Mouse (Mus musculus) lung, adult 2 months (tissue): ENCODE measurements around the gene Gm20388.

Experiments used
- CTCF ChIP-seq: fragments of 200-500 bp; IDR thresholded peaks from 2 replicates; pipeline ENCODE4 v1.5.1; 2011; ENCODE audit warnings: mild to moderate bottlenecking, low read length, control low read depth; ENCODE audit not compliant: insufficient read depth
- POLR2A ChIP-seq: fragments of 200-500 bp; IDR thresholded peaks from 2 replicates; pipeline ENCODE4 v1.6.1; 2011; ENCODE audit warnings: low read depth, mild to moderate bottlenecking, control low read depth, low read length, borderline replicate concordance; ENCODE audit errors: extremely low read depth

DNA sequence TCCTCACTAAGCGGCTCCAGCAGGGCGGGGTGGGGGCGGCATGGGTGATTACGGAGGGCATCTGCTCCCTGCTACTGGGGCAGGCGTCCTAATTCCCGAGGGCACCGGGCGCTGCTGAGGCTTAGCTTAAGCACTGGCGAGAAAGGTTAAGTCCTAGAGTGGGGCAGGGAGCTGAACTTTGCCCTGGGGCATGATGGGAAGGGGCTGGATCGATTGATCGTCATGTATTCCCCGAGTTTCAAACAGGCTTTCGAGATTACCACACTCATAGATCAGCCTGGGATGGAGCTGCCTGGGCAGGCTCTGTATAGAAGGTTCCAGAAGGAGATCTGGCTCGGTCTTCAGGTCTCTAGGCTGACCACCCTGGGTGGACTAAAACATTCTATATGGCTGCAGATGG, 711.5 kb downstream of the Gm20388 start:
- TF ChIP-seq CTCF (no peak), POLR2A (no peak)
